Mouse (Mus musculus) midbrain, embryonic 16.5 days (tissue): ENCODE measurements around the gene Birc5. TPM values are rescaled to one million over a fixed set of nuclear protein-coding genes. Genes with fewer than 3 reads are reported as not detected.

Experiments used
- ATAC-seq: fragments of 200-750 bp; cut with Nextera tagmentation; 2 replicates; pipeline ENCODE4 v1.8.0; 2017; ENCODE audit warnings: moderate TSS enrichment
- H3K27ac ChIP-seq: fragments of 300-500 bp; sonication (generic); 2 replicates; pipeline ENCODE4 v1.5.1; 2014; ENCODE audit warnings: mild to moderate bottlenecking, low read length, mixed read lengths
- H3K27me3 ChIP-seq: fragments of 300-500 bp; sonication (generic); 2 replicates; pipeline ENCODE4 v1.6.1; 2014; ENCODE audit warnings: low read depth, low read length, mixed read lengths; ENCODE audit not compliant: control insufficient read depth, insufficient read depth
- H3K36me3 ChIP-seq: fragments of 300-500 bp; sonication (generic); 2 replicates; pipeline ENCODE4 v1.6.1; 2014; ENCODE audit warnings: mild to moderate bottlenecking, low read length, moderate library complexity, mixed read lengths; ENCODE audit not compliant: control insufficient read depth, insufficient read depth
- H3K4me1 ChIP-seq: fragments of 300-500 bp; sonication (generic); 2 replicates; pipeline ENCODE4 v1.6.1; 2014; ENCODE audit warnings: mild to moderate bottlenecking, low read length, mixed read lengths; ENCODE audit not compliant: control insufficient read depth, insufficient read depth
- H3K4me2 ChIP-seq: fragments of 300-500 bp; sonication (generic); 2 replicates; pipeline ENCODE4 v1.6.1; 2014; ENCODE audit warnings: mild to moderate bottlenecking, low read length, mixed read lengths
- H3K4me3 ChIP-seq: fragments of 300-500 bp; sonication (generic); 2 replicates; pipeline ENCODE4 v1.5.1; 2014; ENCODE audit warnings: low read depth, mild to moderate bottlenecking, low read length, moderate library complexity, mixed read lengths
- H3K9ac ChIP-seq: fragments of 300-500 bp; sonication (generic); 2 replicates; pipeline ENCODE4 v1.6.1; 2014; ENCODE audit warnings: low read depth, low read length, mixed read lengths
- H3K9me3 ChIP-seq: fragments of 300-500 bp; sonication (generic); replicated peaks from 2 replicates; pipeline ENCODE4 v1.6.1; 2014; ENCODE audit warnings: mild to moderate bottlenecking, low read length, mixed read lengths; ENCODE audit not compliant: control insufficient read depth, poor library complexity, severe bottlenecking
- WGBS: fragments of 180-500 bp; shearing (Covaris S2); extraction: QIAGEN DNeasy Blood & Tissue Kit; methylation state at CpG from one replicate; pipeline ENCODE4 v1.1.7; 2014; 5-methylcytosine and 5-hydroxymethylcytosine counted together
- polyA plus RNA-seq: library from polyadenylated mRNA; unstranded; fragments of >200 nt; fragmentation: Nextera tagmentation; extraction: Ambion mirVana; gene quantifications from 2 replicates; pipeline ENCODE4 v1.2.1, GENCODE M21; 2015

The Birc5 gene
- polyA plus RNA-seq, 1 experiment from 2014 or later = 21.0 TPM

DNA sequence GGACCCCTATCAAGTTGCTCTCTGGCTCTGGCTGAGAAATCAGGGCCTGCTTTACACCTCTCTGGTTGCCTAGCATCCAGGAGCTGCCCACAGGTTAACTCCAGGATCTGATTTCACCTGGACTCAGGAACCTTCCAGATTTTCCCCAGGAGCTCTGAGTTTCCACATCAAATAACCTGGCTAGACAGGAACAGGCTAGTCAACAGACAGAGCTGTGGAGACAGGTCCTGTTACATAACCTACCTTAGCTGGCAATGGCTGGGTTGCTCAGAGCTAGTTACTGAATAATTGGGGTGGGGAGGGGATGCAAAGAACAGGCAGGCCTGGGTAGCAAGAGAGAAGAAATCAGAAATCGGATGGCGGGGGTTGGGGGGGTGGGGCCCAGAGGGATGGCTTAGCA, 4.1 kb upstream of the Birc5 start:
- H3K9me3 ChIP-seq = no peaks in the 10 kb centered on the region
- no peak overlapping the region for H3K27ac ChIP-seq
- no peak overlapping the region for H3K4me3 ChIP-seq
- ATAC-seq = no peak
- 75% methylated on average over 2 of the region's 2 CpGs for WGBS
- H3K36me3 ChIP-seq = no peaks in the 10 kb centered on the region
- H3K27me3 ChIP-seq = no peaks in the 10 kb centered on the region
- no peak overlapping the region for H3K9ac ChIP-seq
- no peak overlapping the region for H3K4me2 ChIP-seq
- H3K4me1 ChIP-seq = peaks cover 14% of the 10 kb centered on the region

DNA sequence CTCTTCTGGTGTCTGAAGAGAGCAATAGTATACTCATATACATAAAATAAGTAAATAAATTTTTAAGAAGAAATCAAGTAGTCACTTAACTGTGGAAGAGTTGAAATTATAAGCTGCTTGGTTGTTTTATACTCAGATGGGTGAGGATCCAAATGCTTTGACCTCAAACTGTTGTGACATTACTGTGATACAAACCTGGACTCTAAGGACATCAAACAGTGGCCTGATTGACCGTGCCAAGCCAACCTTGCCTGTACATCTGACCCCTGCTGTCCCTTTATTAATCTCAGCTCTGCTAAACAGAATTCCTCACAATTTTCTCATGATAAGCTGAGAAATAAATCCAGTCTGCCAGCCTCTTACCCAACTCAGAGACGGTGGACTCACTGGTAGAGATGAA, 3.4 kb upstream of the Birc5 start:
- ATAC-seq = no peak
- no peak overlapping the region for H3K4me2 ChIP-seq
- peaks cover 14% of the 10 kb centered on the region for H3K4me1 ChIP-seq
- 85% methylated on average over 2 of the region's 2 CpGs for WGBS
- H3K4me3 ChIP-seq = no peak overlapping the region
- no peaks in the 10 kb centered on the region for H3K36me3 ChIP-seq
- H3K9ac ChIP-seq = no peak overlapping the region
- H3K27me3 ChIP-seq = no peaks in the 10 kb centered on the region
- H3K9me3 ChIP-seq = no peaks in the 10 kb centered on the region
- H3K27ac ChIP-seq = no peak overlapping the region

GRCm38 (mm10) chr11:117846640-117847039, 2.4 kb upstream of the Birc5 start:
- H3K4me3 ChIP-seq = no peak overlapping the region
- WGBS = 59% methylated on average over 5 of the region's 5 CpGs
- H3K36me3 ChIP-seq = no peaks in the 10 kb centered on the region
- no peak overlapping the region for H3K4me2 ChIP-seq
- no peaks in the 10 kb centered on the region for H3K9me3 ChIP-seq
- ATAC-seq = no peak
- no peaks in the 10 kb centered on the region for H3K27me3 ChIP-seq
- no peak overlapping the region for H3K9ac ChIP-seq
- no peak overlapping the region for H3K27ac ChIP-seq
- H3K4me1 ChIP-seq = peaks cover 14% of the 10 kb centered on the region

- Histone ChIP-seq H3K4me3 (no peak overlapping the region; the same call in 1 of the 2 replicates), H3K36me3 (no peaks in the 10 kb centered on the region), H3K4me1 (peaks cover 14% of the 10 kb centered on the region), H3K27me3 (no peaks in the 10 kb centered on the region), H3K9me3 (no peaks in the 10 kb centered on the region), H3K27ac (peak overlapping the region; percentile 98), H3K9ac (peak overlapping the region; percentile 95), H3K4me2 (peak overlapping the region; percentile 84)
- WGBS = 85% methylated on average over 7 of the region's 7 CpGs
- no peak for ATAC-seq
These were observed 1.3 kb upstream of the Birc5 start for GRCm38 (mm10) chr11:117847593-117848215.

- no peaks in the 10 kb centered on the region for H3K36me3 ChIP-seq
- WGBS = 13% methylated on average over 19 of the region's 19 CpGs
- peak overlapping the region; percentile 84 for H3K4me2 ChIP-seq
- peak overlapping the region; percentile 69 for H3K4me3 ChIP-seq
- H3K27me3 ChIP-seq = no peaks in the 10 kb centered on the region
- peak overlapping the region; percentile 95 for H3K9ac ChIP-seq
- peak overlapping the region; percentile 98 for H3K27ac ChIP-seq
- peaks cover 14% of the 10 kb centered on the region for H3K4me1 ChIP-seq
- peak; percentile 88 for ATAC-seq
- H3K9me3 ChIP-seq = no peaks in the 10 kb centered on the region
These were observed 623 bp upstream of the Birc5 start for GRCm38 (mm10) chr11:117848271-117848984.

DNA sequence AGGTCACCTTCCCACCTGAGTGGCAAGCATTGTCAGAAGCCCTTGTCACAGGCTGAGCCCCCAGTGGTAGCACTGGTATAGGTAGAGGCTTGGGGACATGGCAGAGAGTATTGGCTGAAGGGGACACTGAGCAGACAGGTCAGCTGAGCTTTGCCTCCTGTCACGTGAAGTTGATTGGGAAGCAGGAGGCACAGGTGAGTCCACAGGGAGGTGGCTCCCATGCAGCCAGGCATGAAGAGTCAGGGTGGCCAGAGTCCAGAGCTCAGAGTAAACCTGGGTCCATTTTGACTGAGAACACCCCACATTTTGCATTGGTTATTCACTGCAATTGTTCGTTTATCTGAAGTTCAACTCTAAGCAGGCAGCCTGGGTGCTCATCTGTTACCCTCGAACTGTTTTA, 3.8 kb downstream of the Birc5 start:
- Histone ChIP-seq H3K27me3 (no peaks in the 10 kb centered on the region), H3K4me1 (peaks cover 11% of the 10 kb centered on the region), H3K4me3 (no peak overlapping the region), H3K9me3 (no peaks in the 10 kb centered on the region), H3K36me3 (no peaks in the 10 kb centered on the region), H3K27ac (no peak overlapping the region), H3K9ac (no peak overlapping the region), H3K4me2 (no peak overlapping the region)
- ATAC-seq = no peak
- 96% methylated on average over 3 of the region's 3 CpGs for WGBS

GRCm38 (mm10) chr11:117854241-117854640, 5.2 kb downstream of the Birc5 start:
- ATAC-seq = no peak
- Histone ChIP-seq H3K4me2 (no peak overlapping the region), H3K4me3 (no peak overlapping the region), H3K9ac (no peak overlapping the region), H3K4me1 (peaks cover 5% of the 10 kb centered on the region), H3K9me3 (no peaks in the 10 kb centered on the region), H3K27ac (no peak overlapping the region), H3K36me3 (no peaks in the 10 kb centered on the region), H3K27me3 (no peaks in the 10 kb centered on the region)
- WGBS = 90% methylated on average over 9 of the region's 9 CpGs

GRCm38 (mm10) chr11:117855360-117855759, 6.3 kb downstream of the Birc5 start:
- no peaks in the 10 kb centered on the region for H3K27me3 ChIP-seq
- over 99% methylated on average over 5 of the region's 5 CpGs for WGBS

GRCm38 (mm10) chr11:117855975-117856374, 6.9 kb downstream of the Birc5 start:
- no peaks in the 10 kb centered on the region for H3K36me3 ChIP-seq
- 0 out of 2 replicates have a peak, but pooled peaks cover 2% of the 10 kb centered on the region for H3K27me3 ChIP-seq
- H3K9me3 ChIP-seq = no peaks in the 10 kb centered on the region
- no peak overlapping the region for H3K4me2 ChIP-seq
- H3K4me3 ChIP-seq = no peak overlapping the region
- H3K9ac ChIP-seq = no peak overlapping the region
- H3K4me1 ChIP-seq = no peaks in the 10 kb centered on the region
- no peak overlapping the region for H3K27ac ChIP-seq
- no peak for ATAC-seq
- WGBS = 92% methylated on average over 1 of the region's 1 CpGs

More at GRCm38 (mm10) chr11:117855360-117855759, 6.3 kb downstream of the Birc5 start:
- Histone ChIP-seq H3K4me1 (no peaks in the 10 kb centered on the region), H3K4me3 (no peak overlapping the region), H3K36me3 (no peaks in the 10 kb centered on the region), H3K27ac (no peak overlapping the region), H3K9ac (no peak overlapping the region), H3K4me2 (no peak overlapping the region), H3K9me3 (no peaks in the 10 kb centered on the region)
- no peak for ATAC-seq
